Comparison of ENCODE assay signal across 8 mouse cellular contexts in genomic region chr1:178319295-178320037, GRCm38 (mm10). TPM values are rescaled to one million over a fixed set of nuclear protein-coding genes. Genes with fewer than 3 reads are reported as not detected.
DNase-seq lines count a peak whose midpoint lies in the region; ATAC-seq and TF ChIP-seq lines count a peak whose summit lies in the region.

No protein-coding gene starts in this region.

- peaks cover 10% of the 10 kb centered on the region; the same call in 1 of the 2 replicates for H3K79me2 ChIP-seq in MEL (ENCODE audit: control insufficient read depth, insufficient read depth, low read length, poor library complexity)
- peaks cover 39% of the 10 kb centered on the region for H3K79me2 ChIP-seq in myocyte (ENCODE audit: control insufficient read depth, insufficient read depth)

- peak overlapping the region; percentile 77 for H3ac ChIP-seq in myocyte (ENCODE audit: control insufficient read depth, insufficient read length)

- no peak for DNase-seq in kidney, adult 18-20 months
- DNase-seq in MEL (ENCODE audit: low read depth, low spot score) = peak; percentile 83
- peak; percentile 52 for DNase-seq in c-Kit-positive CD71-positive TER-119-positive erythroid progenitor cells, embryonic 14.5 days (ENCODE audit: low spot score)
- DNase-seq in heart, postnatal 4 days = peak; percentile 37
- no peak for DNase-seq in liver, embryonic 11.5 days (ENCODE audit: low spot score)

- peaks cover 25% of the 10 kb centered on the region for H3K36me3 ChIP-seq in kidney, embryonic 16.5 days (ENCODE audit: insufficient read depth, low read length)
- H3K36me3 ChIP-seq in MEL (ENCODE audit: control insufficient read depth in 1 of 2, insufficient read depth in 2 of 2, low read length in 2 of 2) (peaks cover 16 to 34% of the 10 kb centered on the region in 2 experiments), myocyte (ENCODE audit: control insufficient read depth, insufficient read depth) (peaks cover 43% of the 10 kb centered on the region)
- H3K36me3 ChIP-seq in liver, embryonic 11.5 days (ENCODE audit: control insufficient read depth, insufficient read depth, low read length) = peaks cover 21% of the 10 kb centered on the region

- TF ChIP-seq POLR2A in MEL (IDR thresholded peaks at IDR 0.05; ENCODE audit: control insufficient read depth in 1 of 2, insufficient read depth in 1 of 2, low read depth in 1 of 2, low read length in 2 of 2, poor library complexity in 1 of 2) (no peak), myocyte (IDR thresholded peaks at IDR 0.05; ENCODE audit: insufficient read length, low read depth) (no peak)

- TF ChIP-seq RAD21 in MEL (IDR thresholded peaks at IDR 0.05; ENCODE audit: low read depth, low read length) = no peak

- WGBS in kidney, embryonic 16.5 days = 1% methylated on average over 12 of the region's 12 CpGs
- 3% methylated on average over 12 of the region's 12 CpGs for WGBS in liver, embryonic 11.5 days

- TF ChIP-seq EP300 in MEL (IDR thresholded peaks at IDR 0.05; ENCODE audit: low read depth in 1 of 2, low read length in 2 of 2) = no peak

- H3K27ac ChIP-seq in kidney, embryonic 16.5 days (ENCODE audit: low read length) = peak overlapping the region; percentile 99
- peak overlapping the region; percentile 100 for H3K27ac ChIP-seq in MEL (ENCODE audit: control insufficient read depth, low read depth, low read length)
- peak overlapping the region; percentile 94 for H3K27ac ChIP-seq in liver, embryonic 11.5 days (ENCODE audit: low read depth, low read length)

- H3K9ac ChIP-seq in kidney, embryonic 16.5 days (replicated peaks; ENCODE audit: low read length) = peak overlapping the region; percentile 87
- H3K9ac ChIP-seq in MEL (ENCODE audit: control insufficient read depth, low read depth, low read length, poor library complexity, severe bottlenecking) = peak overlapping the region; percentile 100
- H3K9ac ChIP-seq in liver, embryonic 11.5 days (ENCODE audit: low read depth, low read length) = peak overlapping the region; percentile 79

- H3K4me3 ChIP-seq in kidney, embryonic 16.5 days (ENCODE audit: low read length) = peak overlapping the region; percentile 78
- peak overlapping the region; percentile 71 to 80 for H3K4me3 ChIP-seq in MEL (ENCODE audit: control insufficient read depth in 1 of 2, insufficient read depth in 1 of 2, low read depth in 2 of 2, low read length in 2 of 2)
- peak overlapping the region; percentile 72 for H3K4me3 ChIP-seq in liver, embryonic 11.5 days (ENCODE audit: low read depth, low read length)
- peak overlapping the region; percentile 63 for H3K4me3 ChIP-seq in myocyte

- TF ChIP-seq CTCF in MEL (IDR thresholded peaks at IDR 0.05 in 2 of 3, conservative IDR thresholded peaks at IDR 0.05 in 1 of 3; ENCODE audit: control insufficient read depth in 1 of 3, insufficient read depth in 1 of 3, low read depth in 2 of 3, low read length in 3 of 3, poor library complexity in 1 of 3, severe bottlenecking in 1 of 3) = no peak

- no peaks in the 10 kb centered on the region for H3K27me3 ChIP-seq in kidney, embryonic 16.5 days (ENCODE audit: insufficient read depth, low read length)
- H3K27me3 ChIP-seq in MEL (ENCODE audit: control insufficient read depth in 1 of 2, insufficient read depth in 2 of 2, low read length in 2 of 2) (no peaks in the 10 kb centered on the region), myocyte (ENCODE audit: control insufficient read depth, insufficient read depth, insufficient read length) (no peaks in the 10 kb centered on the region)
- no peaks in the 10 kb centered on the region for H3K27me3 ChIP-seq in liver, embryonic 11.5 days (replicated peaks; ENCODE audit: control insufficient read depth, insufficient read depth, low read length)

- peak; percentile 32; the same call in 1 of the 2 replicates for ATAC-seq in kidney, embryonic 16.5 days (ENCODE audit: low FRiP score, low TSS enrichment)
- ATAC-seq in liver, embryonic 11.5 days (replicated peaks; ENCODE audit: low FRiP score) = peak; percentile 32
- no peak for ATAC-seq in erythroid progenitor cell, adult 5-6 weeks (replicated peaks; ENCODE audit: low FRiP score, poor library complexity, severe bottlenecking)

- H3K4me1 ChIP-seq in kidney, embryonic 16.5 days (ENCODE audit: insufficient read depth, low read length) = peaks cover 22% of the 10 kb centered on the region
- peaks cover 3 to 6% of the 10 kb centered on the region in 2 experiments; a peak in 3 of 4 replicates for H3K4me1 ChIP-seq in MEL (ENCODE audit: control insufficient read depth in 1 of 2, insufficient read depth in 2 of 2, low read length in 2 of 2)
- H3K4me1 ChIP-seq in liver, embryonic 11.5 days (replicated peaks; ENCODE audit: control insufficient read depth, insufficient read depth, low read length) = peaks cover 17% of the 10 kb centered on the region

- H3K9me3 ChIP-seq in kidney, embryonic 16.5 days (ENCODE audit: low read length) = no peaks in the 10 kb centered on the region
- H3K9me3 ChIP-seq in MEL (replicated peaks; ENCODE audit: insufficient read depth, low read length) = no peaks in the 10 kb centered on the region
- no peaks in the 10 kb centered on the region for H3K9me3 ChIP-seq in liver, embryonic 11.5 days (ENCODE audit: control insufficient read depth, low read length)

- peak overlapping the region; percentile 72 for H3K4me2 ChIP-seq in kidney, embryonic 16.5 days (replicated peaks; ENCODE audit: low read depth, low read length)
- H3K4me2 ChIP-seq in liver, embryonic 11.5 days = peak overlapping the region; percentile 70
- H3K4me2 ChIP-seq in myocyte (ENCODE audit: low read depth) = peak overlapping the region; percentile 89

TF ChIP-seq in MEL, 35 proteins besides CTCF, POLR2A, EP300 and RAD21 (continues in another document):
- TF ChIP-seq POLR2AphosphoS2 (IDR thresholded peaks at IDR 0.05; ENCODE audit: low read length) = peak; percentile 82
- no peak; the same call in none of the 2 replicates for TF ChIP-seq ZMIZ1 (IDR thresholded peaks at IDR 0.05; ENCODE audit: low read depth, low read length)
- TF ChIP-seq NELFE (IDR thresholded peaks at IDR 0.05; ENCODE audit: low read depth, low read length) = no peak
- TF ChIP-seq CHD2 (IDR thresholded peaks at IDR 0.05; ENCODE audit: low read length) = peak; percentile 4; the same call in 1 of the 2 replicates
- TF ChIP-seq CHD1 (IDR thresholded peaks at IDR 0.05; ENCODE audit: low read depth, low read length) = 0 out of 2 replicates have a peak, but pooled peaks have one; percentile 55
- peak; percentile 9; the same call in 1 of the 2 replicates for TF ChIP-seq SMC3 (IDR thresholded peaks at IDR 0.05; ENCODE audit: low read depth, low read length)
- TF ChIP-seq ETS1 (IDR thresholded peaks at IDR 0.05; ENCODE audit: low read depth, low read length) = 0 out of 2 replicates have a peak, but pooled peaks have one; percentile 22
- no peak; the same call in 1 of the 2 replicates for TF ChIP-seq MAFK (IDR thresholded peaks at IDR 0.05; ENCODE audit: borderline replicate concordance, low read depth, low read length)
- TF ChIP-seq ZKSCAN1 (IDR thresholded peaks at IDR 0.05; ENCODE audit: low read depth, low read length) = 0 out of 2 replicates have a peak, but pooled peaks have one; percentile 23
- peak; percentile 49; the same call in 1 of the 2 replicates for TF ChIP-seq MYC (IDR thresholded peaks at IDR 0.05; ENCODE audit: low read depth, low read length)

TF ChIP-seq in myocyte, 11 proteins besides CTCF, POLR2A, EP300 and RAD21:
- TF ChIP-seq POLR2AphosphoS2 (IDR thresholded peaks at IDR 0.05; ENCODE audit: insufficient read length, low read depth) (peak; percentile 86), MAX (IDR thresholded peaks at IDR 0.05; ENCODE audit: low read depth) (no peak)

RNA-seq across cellular contexts. Expression of gene Cox20, which starts 0.5 kb away (rescaled TPM):
- polyA plus RNA-seq in kidney, embryonic 16.5 days (2015; fragmentation: Nextera tagmentation; extraction: Ambion mirVana) = 111 and 124 TPM in 2 replicates
- 24.3 and 26.8 TPM in 2 replicates for total RNA-seq in MEL (2012; rRNA removed)
- 10 to 100 TPM in 1 of 2 experiments, not detected in 1; 27.3 TPM for polyA plus RNA-seq in MEL (2012; ENCODE audit: insufficient read depth in 1 of 2, insufficient read length in 2 of 2, low read depth in 1 of 2, low replicate concordance in 2 of 2, missing spikeins in 1 of 2)
- total RNA-seq in heart, postnatal 4 days (2021) = 100 to 1,000 TPM; 146 to 147 TPM
- polyA plus RNA-seq in liver, embryonic 11.5 days (2014; fragmentation: Nextera tagmentation; extraction: Ambion mirVana) = 108 and 129 TPM in 2 replicates
- polyA plus RNA-seq in myocyte (2012; fragmentation: generic; extraction: Trizol) = 67.2 TPM
- 148 and 178 TPM in 2 replicates for total RNA-seq in erythroid progenitor cell, adult 5-6 weeks (2015; ENCODE audit: low replicate concordance)
- total RNA-seq in erythroid progenitor cell, adult 5-6 weeks (2017; ENCODE audit: low replicate concordance) = 230 and 253 TPM in 2 replicates

RNA-seq across cellular contexts. Expression of gene Hnrnpu, which starts 18.1 kb away (rescaled TPM):
- 259 and 263 TPM in 2 replicates for polyA plus RNA-seq in kidney, embryonic 16.5 days (2015; fragmentation: Nextera tagmentation; extraction: Ambion mirVana)
- total RNA-seq in MEL (2012; rRNA removed) = 373 and 409 TPM in 2 replicates
- polyA plus RNA-seq in MEL (2012; ENCODE audit: insufficient read depth in 1 of 2, insufficient read length in 2 of 2, low read depth in 1 of 2, low replicate concordance in 2 of 2, missing spikeins in 1 of 2) (1,000 to 10,000 TPM in 1 of 2 experiments, 100 to 1,000 TPM in 1; 789 to 2,754 TPM), myocyte (2012; fragmentation: generic; extraction: Trizol) (95.0 TPM)
- total RNA-seq in heart, postnatal 4 days (2021) = 100 to 1,000 TPM; 343 to 362 TPM
- 571 and 620 TPM in 2 replicates for polyA plus RNA-seq in liver, embryonic 11.5 days (2014; fragmentation: Nextera tagmentation; extraction: Ambion mirVana)
- 388 and 415 TPM in 2 replicates for total RNA-seq in erythroid progenitor cell, adult 5-6 weeks (2015; ENCODE audit: low replicate concordance)
- total RNA-seq in erythroid progenitor cell, adult 5-6 weeks (2017; ENCODE audit: low replicate concordance) = 473 and 501 TPM in 2 replicates

Comparison
In these comparisons a context has a peak if more than half of its experiments do, and no peak if none do; other contexts are left out.
1. DNase-seq: peak in MEL (single experiment), c-Kit-positive CD71-positive TER-119-positive erythroid progenitor cells, embryonic 14.5 days (single experiment) and heart, postnatal 4 days (single experiment); none in kidney, adult 18-20 months (single experiment) and liver, embryonic 11.5 days (single experiment).
2. Peak in every context shown above with its lines, with median percentiles within 50 percentile points of each other: H3K27ac ChIP-seq, H3K4me2 ChIP-seq, H3K4me3 ChIP-seq and H3K9ac ChIP-seq.